Mouse (Mus musculus) adrenal gland, postnatal 36 days (tissue): ENCODE measurements at regions not wholly inside any gene's neighbourhood (a gene's known extent, or its start where the extent isn't known, plus 50 kb on each side); places are given as distances from the start of the nearest gene placed in this dataset.

Experiments used
- DNase-seq, 2 experiments: peaks; one replicate each; pipeline ENCODE4 v3.0.0; 2021; ENCODE audit warnings: mixed read lengths in 1 of 2

- DNase-seq = no peak
Measured at GRCm38 (mm10) chr8:8274987-8275386, 386.1 kb downstream of the Efnb2 start.

DNA sequence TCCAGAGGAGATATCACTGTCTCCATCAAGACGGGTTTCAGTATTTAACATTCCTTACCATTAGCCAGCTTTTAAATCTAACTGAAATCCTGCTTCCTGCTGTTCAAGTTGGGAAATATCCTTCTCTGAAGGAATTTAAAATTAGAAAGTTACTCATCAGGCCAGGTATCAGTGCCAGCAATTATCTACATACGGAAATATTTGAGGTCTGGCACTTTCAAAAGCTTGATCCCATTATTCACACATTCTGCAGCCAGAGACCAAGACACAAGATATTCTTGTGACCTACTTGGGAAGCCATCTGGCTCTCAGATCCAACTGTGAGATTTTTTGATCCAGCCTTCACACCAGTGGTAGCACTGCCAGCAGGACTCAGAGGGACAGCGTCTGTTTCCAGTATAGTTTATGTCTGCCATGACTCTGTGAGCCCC, 386.8 kb downstream of the Efnb2 start:
- DNase-seq = no peak

GRCm38 (mm10) chr8:8258855-8259254, 402.2 kb downstream of the Efnb2 start:
- DNase-seq = no peak

- DNase-seq = no peak
Measured at GRCm38 (mm10) chr8:8258231-8258638, 402.8 kb downstream of the Efnb2 start.

DNA sequence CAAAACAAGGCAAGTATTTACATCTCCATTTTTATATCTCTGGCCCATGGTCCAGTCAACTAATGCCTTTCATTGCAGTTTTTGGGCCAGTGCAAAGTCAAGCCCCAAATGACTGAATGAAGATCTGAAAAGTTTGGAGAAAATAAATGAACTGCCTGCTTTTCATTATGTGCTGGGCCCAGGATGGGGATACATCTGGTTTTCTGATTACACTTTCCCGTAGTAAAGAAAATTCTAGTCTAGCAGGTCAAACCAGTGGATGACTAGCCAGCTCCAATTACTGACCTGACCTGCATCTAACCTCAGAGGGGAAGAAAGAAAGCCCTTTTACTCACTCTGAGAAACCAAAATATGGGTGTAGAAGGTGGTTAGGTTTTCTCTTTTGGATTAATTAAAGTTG, 404.7 kb downstream of the Efnb2 start:
- no peak for DNase-seq

- DNase-seq = no peak
Measured at GRCm38 (mm10) chr8:8254446-8254845, 406.6 kb downstream of the Efnb2 start.

- DNase-seq = no peak
Measured at GRCm38 (mm10) chr8:8244599-8244998, 416.4 kb downstream of the Efnb2 start.

GRCm38 (mm10) chr8:8241755-8242501, 419.1 kb downstream of the Efnb2 start:
- DNase-seq = no peak

- no peak for DNase-seq
Measured at GRCm38 (mm10) chr8:8241051-8241688, 419.9 kb downstream of the Efnb2 start.

- DNase-seq = no peak
Measured at GRCm38 (mm10) chr8:8239489-8239888, 421.6 kb downstream of the Efnb2 start.

GRCm38 (mm10) chr8:8238051-8238450, 423.0 kb downstream of the Efnb2 start:
- DNase-seq = no peak

- DNase-seq = no peak
Measured at GRCm38 (mm10) chr8:8233616-8234015, 427.4 kb downstream of the Efnb2 start.

DNA sequence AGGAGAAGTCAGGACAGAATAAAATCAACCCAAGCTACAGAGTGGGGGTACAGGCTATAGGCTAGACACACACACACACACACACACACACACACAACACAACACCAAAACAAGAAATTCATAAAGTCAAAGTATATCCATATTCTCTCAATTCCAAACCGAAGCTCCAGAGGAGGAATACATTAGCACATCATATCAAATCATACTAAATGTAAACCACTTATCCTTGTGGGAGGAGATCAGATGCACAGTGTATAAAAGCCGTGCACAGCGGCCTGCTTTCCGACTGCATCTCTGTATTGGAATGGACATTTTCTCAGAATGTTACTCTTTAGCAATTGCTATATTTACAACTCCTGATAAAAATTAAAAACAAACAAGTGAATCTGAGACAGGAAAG, 427.9 kb downstream of the Efnb2 start:
- DNase-seq = no peak

DNA sequence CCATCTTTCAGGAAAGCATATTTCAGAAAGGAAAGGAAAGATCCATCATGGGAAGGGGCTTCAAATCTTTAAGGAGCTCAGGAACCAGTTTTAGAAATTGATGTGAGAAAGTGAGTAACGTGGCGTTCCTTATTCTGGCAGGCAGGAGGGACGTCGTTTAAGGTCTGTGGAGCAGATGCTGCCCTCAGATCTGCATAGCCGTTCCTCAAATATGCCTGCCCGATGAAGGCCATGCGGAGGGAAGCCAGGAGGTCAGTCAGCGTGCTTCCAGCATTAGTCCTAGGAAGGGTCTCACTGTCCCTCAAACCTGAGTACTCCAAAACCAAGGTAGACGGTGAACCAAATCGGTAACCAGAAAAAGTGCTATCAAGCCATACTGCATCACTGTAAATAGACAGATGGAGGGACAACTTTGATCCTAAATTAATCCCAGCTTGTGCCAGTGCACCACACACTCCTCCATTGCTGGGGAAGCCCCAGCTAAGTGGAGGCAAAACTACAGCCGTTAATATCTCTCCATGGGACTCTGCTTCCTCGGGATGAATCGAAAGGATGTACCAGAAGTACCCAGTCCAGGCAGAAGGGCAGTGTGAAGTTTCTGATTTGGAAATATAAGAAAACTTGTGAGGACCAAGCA, 428.9 kb downstream of the Efnb2 start:
- no peak for DNase-seq

DNA sequence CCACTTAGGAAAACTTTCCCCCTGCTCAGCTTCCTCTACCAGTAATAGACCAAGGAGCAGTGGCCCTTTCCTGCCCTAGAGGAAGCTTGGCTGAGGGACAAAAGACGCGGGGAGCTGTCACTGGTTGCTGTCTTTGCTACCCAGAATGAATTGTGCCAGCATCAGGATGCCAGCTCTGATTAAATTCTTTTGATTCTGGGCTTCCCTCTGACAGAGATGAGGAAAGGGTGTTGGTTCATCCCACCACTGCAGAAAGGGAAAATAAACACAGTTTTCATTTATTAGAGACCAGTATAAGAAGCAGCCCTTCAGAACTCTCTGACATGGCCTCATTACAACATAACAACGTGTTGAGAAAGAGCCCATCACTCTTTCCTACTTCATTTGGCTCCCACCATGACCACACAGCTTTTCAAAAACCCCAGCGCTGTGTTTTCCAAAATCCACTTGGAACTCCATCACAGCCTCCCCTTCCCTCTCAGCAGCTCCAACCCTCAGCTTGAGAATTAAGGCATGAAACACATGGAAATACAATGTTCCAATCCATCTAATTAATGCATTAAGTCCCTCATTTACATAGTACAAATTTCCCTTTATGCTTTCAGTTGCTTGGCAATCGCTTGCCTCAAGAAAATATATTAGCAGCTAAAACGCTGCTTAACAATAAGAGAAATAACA, 429.6 kb downstream of the Efnb2 start:
- DNase-seq = no peak

GRCm38 (mm10) chr8:8225994-8226393, 435.0 kb downstream of the Efnb2 start:
- DNase-seq = no peak

- peak; percentile 20 to 28 for DNase-seq
Measured at GRCm38 (mm10) chr8:8225175-8225830, 435.7 kb downstream of the Efnb2 start.

GRCm38 (mm10) chr8:8220395-8221031, 440.5 kb downstream of the Efnb2 start:
- no peak for DNase-seq

DNA sequence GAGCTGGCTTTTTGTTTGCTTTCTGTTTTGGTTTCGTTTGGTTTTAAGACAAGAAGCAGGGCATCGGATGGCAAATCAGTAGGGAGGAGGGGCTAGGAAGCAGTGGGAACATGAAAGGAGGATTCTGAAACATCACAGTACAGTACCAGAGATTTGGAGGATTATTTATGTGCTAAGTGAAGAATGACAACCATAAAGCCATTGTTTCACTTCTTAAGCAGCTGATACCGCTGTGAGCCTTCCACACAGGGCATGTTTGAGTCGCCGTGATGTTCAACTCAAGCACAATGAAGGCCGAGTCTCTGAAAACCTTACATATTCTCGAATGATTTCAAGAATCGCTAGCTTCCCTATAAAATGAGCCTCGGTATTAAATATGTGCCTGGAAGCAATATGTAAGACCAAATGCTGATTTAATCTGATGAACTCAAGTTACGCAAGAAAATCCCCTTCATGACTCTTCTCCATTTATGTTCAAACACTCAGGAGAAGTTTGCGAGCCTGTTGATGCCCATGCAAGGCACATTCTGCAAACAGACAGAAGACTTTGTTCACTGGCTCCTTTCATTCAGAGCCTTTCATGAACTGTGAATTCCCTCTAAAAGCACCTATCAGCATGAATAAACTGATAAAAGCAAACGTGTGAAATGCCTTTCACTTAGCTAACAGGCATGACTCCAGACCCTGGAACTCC, 441.2 kb downstream of the Efnb2 start:
- no peak for DNase-seq

GRCm38 (mm10) chr8:8193036-8193435, 468.0 kb downstream of the Efnb2 start:
- no peak for DNase-seq

GRCm38 (mm10) chr8:8186046-8186445, 475.0 kb downstream of the Efnb2 start:
- no peak for DNase-seq
